ENCODE assay signal across 11 mouse cellular contexts in the genomic region with DNA sequence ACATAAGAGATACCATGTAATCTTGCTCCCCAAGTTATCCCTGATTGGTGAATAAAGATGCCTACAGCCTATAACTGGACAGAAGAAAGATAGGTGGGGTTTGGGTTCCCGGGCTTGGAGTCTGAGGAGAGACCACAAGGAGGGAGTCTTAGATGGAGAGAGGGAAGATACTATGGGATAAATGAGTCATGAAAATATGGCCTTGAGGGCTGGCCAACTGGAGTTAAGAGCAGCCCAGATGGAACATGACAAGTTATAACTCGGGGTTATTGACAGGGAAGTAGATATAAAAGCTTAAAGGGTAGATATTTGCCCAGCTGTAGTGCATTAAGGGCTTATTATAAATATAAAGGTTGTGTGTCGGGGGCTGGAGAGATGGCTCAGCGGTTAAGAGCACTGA.
"Had no signal": no experiment of that assay in that cellular context is flagged by ENCODE, and none has a peak within 500 bp of the region (broad histone marks: within the 10 kb centered on the region; RNA-seq: fewer than 3 reads in every experiment).

No protein-coding gene starts in this region.

- DNase-seq: lung, adult 18-20 months; lung, embryonic 14.5 days; lung, postnatal 10 days; lung, postnatal 4 days; midbrain, embryonic 14.5 days; retina, postnatal 1 day; right cerebral cortex, adult 18-20 months; right cerebral cortex, postnatal 25 days; right cerebral cortex, postnatal 4 days; spleen, adult 18-20 months; thymus, adult 18-20 months had no signal
